ENCODE assay signal across 25 mouse cellular contexts in genomic region chr1:60880116-60880867, GRCm38 (mm10). TPM values are rescaled to one million over a fixed set of nuclear protein-coding genes. Genes with fewer than 3 reads are reported as not detected.
DNase-seq lines count a peak whose midpoint lies in the region; ATAC-seq and TF ChIP-seq lines count a peak whose summit lies in the region.
"Had no signal": no experiment of that assay in that cellular context is flagged by ENCODE, and none has a peak within 500 bp of the region (broad histone marks: within the 10 kb centered on the region; RNA-seq: fewer than 3 reads in every experiment).

No protein-coding gene starts in this region.

- H3K4me2 ChIP-seq in hindbrain, embryonic 13.5 days: no peak overlapping the region
- no peak overlapping the region for H3K4me2 ChIP-seq in hindbrain, postnatal 0 days (ENCODE audit: low read depth, low read length)
- H3K4me2 ChIP-seq in forebrain, embryonic 15.5 days (replicated peaks): no peak overlapping the region
- H3K4me2 ChIP-seq: neural tube, embryonic 12.5 days had no signal

- no peaks in the 10 kb centered on the region for H3K27me3 ChIP-seq in hindbrain, embryonic 13.5 days
- H3K27me3 ChIP-seq in hindbrain, postnatal 0 days (ENCODE audit: insufficient read depth, low read length): no peaks in the 10 kb centered on the region
- no peaks in the 10 kb centered on the region for H3K27me3 ChIP-seq in embryonic facial prominence, embryonic 10.5 days (replicated peaks; ENCODE audit: low read depth, poor library complexity, severe bottlenecking)
- H3K27me3 ChIP-seq in forebrain, embryonic 15.5 days: no peaks in the 10 kb centered on the region
- H3K27me3 ChIP-seq: megakaryocyte, embryonic 14.5 days; neural tube, embryonic 12.5 days had no signal

- peak overlapping the region; percentile 42 for H3K27ac ChIP-seq in hindbrain, embryonic 13.5 days
- no peak overlapping the region for H3K27ac ChIP-seq in hindbrain, postnatal 0 days
- H3K27ac ChIP-seq in embryonic facial prominence, embryonic 10.5 days (replicated peaks): peak overlapping the region; percentile 40
- peak overlapping the region; percentile 74 for H3K27ac ChIP-seq in forebrain, embryonic 15.5 days (replicated peaks)
- H3K27ac ChIP-seq: heart, adult 2 months; left cerebral cortex, adult 2 months; neural tube, embryonic 12.5 days had no signal

- WGBS in hindbrain, embryonic 13.5 days: 65% methylated on average over 10 of the region's 10 CpGs
- WGBS in hindbrain, postnatal 0 days: 61% methylated on average over 10 of the region's 10 CpGs
- 73% methylated on average over 10 of the region's 10 CpGs for WGBS in embryonic facial prominence, embryonic 10.5 days
- WGBS in forebrain, embryonic 15.5 days: 62% methylated on average over 10 of the region's 10 CpGs

- no peaks in the 10 kb centered on the region for H3K9me3 ChIP-seq in hindbrain, embryonic 13.5 days
- no peaks in the 10 kb centered on the region for H3K9me3 ChIP-seq in hindbrain, postnatal 0 days (ENCODE audit: low read length)
- no peaks in the 10 kb centered on the region for H3K9me3 ChIP-seq in embryonic facial prominence, embryonic 10.5 days
- no peaks in the 10 kb centered on the region for H3K9me3 ChIP-seq in forebrain, embryonic 15.5 days
- H3K9me3 ChIP-seq: megakaryocyte, embryonic 14.5 days; neural tube, embryonic 12.5 days had no signal

- no peaks in the 10 kb centered on the region for H3K36me3 ChIP-seq in hindbrain, embryonic 13.5 days
- H3K36me3 ChIP-seq in hindbrain, postnatal 0 days (ENCODE audit: insufficient read depth, low read length): no peaks in the 10 kb centered on the region
- no peaks in the 10 kb centered on the region for H3K36me3 ChIP-seq in embryonic facial prominence, embryonic 10.5 days (replicated peaks)
- H3K36me3 ChIP-seq in forebrain, embryonic 15.5 days: no peaks in the 10 kb centered on the region
- H3K36me3 ChIP-seq: neural tube, embryonic 12.5 days had no signal

- DNase-seq in hindbrain, postnatal 0 days (ENCODE audit: low spot score): no peak
- no peak for DNase-seq in embryonic facial prominence, embryonic 10.5 days (ENCODE audit: low spot score)
- DNase-seq in thymus, postnatal 25 days: peak; percentile 57
- no peak for DNase-seq in ovary, postnatal 10 days (ENCODE audit: low spot score)
- DNase-seq: adrenal gland, postnatal 36 days; cerebellum, adult 8-10 months; gastrocnemius, postnatal 25 days; heart, adult 2 months; heart, postnatal 10 days; kidney, adult 8-10 months; kidney, postnatal 14 days; left cerebral cortex, postnatal 4 days; liver; lung, adult 18-20 months had no signal

- no peak overlapping the region for H3K9ac ChIP-seq in hindbrain, embryonic 13.5 days
- H3K9ac ChIP-seq in hindbrain, postnatal 0 days (replicated peaks; ENCODE audit: low read length): no peak overlapping the region
- no peak overlapping the region for H3K9ac ChIP-seq in forebrain, embryonic 15.5 days (replicated peaks)
- H3K9ac ChIP-seq: neural tube, embryonic 12.5 days had no signal

- no peaks in the 10 kb centered on the region for H3K4me1 ChIP-seq in hindbrain, embryonic 13.5 days (replicated peaks)
- H3K4me1 ChIP-seq in hindbrain, postnatal 0 days (ENCODE audit: insufficient read depth, low read length): no peaks in the 10 kb centered on the region
- H3K4me1 ChIP-seq in embryonic facial prominence, embryonic 10.5 days: peaks cover 2% of the 10 kb centered on the region; the same call in 1 of the 2 replicates
- 0 out of 2 replicates have a peak, but pooled peaks cover 4% of the 10 kb centered on the region for H3K4me1 ChIP-seq in forebrain, embryonic 15.5 days
- H3K4me1 ChIP-seq: megakaryocyte, embryonic 14.5 days; neural tube, embryonic 12.5 days had no signal

- ATAC-seq in hindbrain, embryonic 13.5 days (ENCODE audit: low FRiP score): no peak
- ATAC-seq in hindbrain, postnatal 0 days: no peak
- no peak for ATAC-seq in forebrain, embryonic 15.5 days (replicated peaks)
- ATAC-seq in frontal cortex, adult (ENCODE audit: low TSS enrichment): no peak

- no peak for TF ChIP-seq CTCF in hindbrain, postnatal 0 days (IDR thresholded peaks at IDR 0.05; ENCODE audit: low read depth)

- H3K4me3 ChIP-seq in hindbrain, embryonic 13.5 days: no peak overlapping the region
- no peak overlapping the region for H3K4me3 ChIP-seq in hindbrain, postnatal 0 days (ENCODE audit: low read length)
- H3K4me3 ChIP-seq in embryonic facial prominence, embryonic 10.5 days: no peak overlapping the region
- H3K4me3 ChIP-seq in forebrain, embryonic 15.5 days: no peak overlapping the region
- H3K4me3 ChIP-seq: erythroblast, embryonic 14.5 days; heart, adult 2 months; left cerebral cortex, adult 2 months; megakaryocyte, embryonic 14.5 days; neural tube, embryonic 12.5 days had no signal

RNA-seq across cellular contexts. Expression of gene Ctla4, which starts 6.5 kb away (rescaled TPM):
- not detected in 2 replicates for polyA plus RNA-seq in hindbrain, embryonic 13.5 days (2015; fragmentation: Nextera tagmentation; extraction: Ambion mirVana)
- not detected in 2 replicates for total RNA-seq in hindbrain, postnatal 0 days (2014; rRNA removed)
- not detected in 2 replicates for polyA plus RNA-seq in hindbrain, postnatal 0 days (2015; fragmentation: Nextera tagmentation; extraction: Ambion mirVana)
- polyA plus RNA-seq in embryonic facial prominence, embryonic 10.5 days (2016; fragmentation: Nextera tagmentation; extraction: Ambion mirVana): not detected in 2 replicates
- not detected in 2 replicates for polyA plus RNA-seq in forebrain, embryonic 15.5 days (2015; fragmentation: Nextera tagmentation; extraction: Ambion mirVana)
- total RNA-seq: adrenal gland, postnatal 36 days; gastrocnemius, postnatal 25 days; left cerebral cortex, adult 2 months; left cerebral cortex, postnatal 4 days; MEL had no signal
- polyA plus RNA-seq: erythroblast, embryonic 14.5 days; hindbrain, embryonic 11.5 days; intestine, embryonic 14.5 days; neural tube, embryonic 12.5 days; testis, adult 2 months had no signal
